Mouse (Mus musculus): Measurements from ENCODE around the gene Gm17662. TPM values are rescaled to one million over a fixed set of nuclear protein-coding genes. Genes with fewer than 3 reads are reported as not detected.

Gm17662 gene
- polyA plus RNA-seq, 1 experiment from 2014 or later: not detected

- no peak overlapping the region for H3K4me3 ChIP-seq (replicated peaks; ENCODE audit: low read depth, low read length)
- no peak for ATAC-seq (ENCODE audit: low FRiP score, low TSS enrichment)
- no peak overlapping the region for H3K9ac ChIP-seq (replicated peaks; ENCODE audit: low read length)
- H3K4me2 ChIP-seq (ENCODE audit: low read length): no peak overlapping the region
- H3K27me3 ChIP-seq (ENCODE audit: control insufficient read depth, insufficient read depth, low read length): no peaks in the 10 kb centered on the region
- no peak for DNase-seq
- no peaks in the 10 kb centered on the region for H3K9me3 ChIP-seq (ENCODE audit: control insufficient read depth, low read length)
- no peak overlapping the region for H3K27ac ChIP-seq (replicated peaks; ENCODE audit: low read depth, low read length)
- H3K36me3 ChIP-seq (ENCODE audit: control insufficient read depth, insufficient read depth, low read length): no peaks in the 10 kb centered on the region
- no peaks in the 10 kb centered on the region for H3K4me1 ChIP-seq (ENCODE audit: control insufficient read depth, insufficient read depth, low read length)
- WGBS: 81% methylated on average over 7 of the region's 7 CpGs
These were observed 32.6 kb upstream of the Gm17662 start for GRCm38 (mm10) chr4:104824381-104825077.

GRCm38 (mm10) chr4:104828939-104829338 lies 28.2 kb upstream of the Gm17662 start:
- Histone ChIP-seq H3K9ac (replicated peaks; ENCODE audit: low read length) (no peak overlapping the region), H3K4me3 (replicated peaks; ENCODE audit: low read depth, low read length) (no peak overlapping the region), H3K4me1 (ENCODE audit: control insufficient read depth, insufficient read depth, low read length) (no peaks in the 10 kb centered on the region), H3K27me3 (ENCODE audit: control insufficient read depth, insufficient read depth, low read length) (no peaks in the 10 kb centered on the region), H3K36me3 (ENCODE audit: control insufficient read depth, insufficient read depth, low read length) (no peaks in the 10 kb centered on the region), H3K27ac (replicated peaks; ENCODE audit: low read depth, low read length) (no peak overlapping the region), H3K9me3 (ENCODE audit: control insufficient read depth, low read length) (no peaks in the 10 kb centered on the region), H3K4me2 (ENCODE audit: low read length) (no peak overlapping the region)
- peak; percentile 41 for DNase-seq
- ATAC-seq (ENCODE audit: low FRiP score, low TSS enrichment): no peak
- 83% methylated on average over 5 of the region's 5 CpGs for WGBS

DNA sequence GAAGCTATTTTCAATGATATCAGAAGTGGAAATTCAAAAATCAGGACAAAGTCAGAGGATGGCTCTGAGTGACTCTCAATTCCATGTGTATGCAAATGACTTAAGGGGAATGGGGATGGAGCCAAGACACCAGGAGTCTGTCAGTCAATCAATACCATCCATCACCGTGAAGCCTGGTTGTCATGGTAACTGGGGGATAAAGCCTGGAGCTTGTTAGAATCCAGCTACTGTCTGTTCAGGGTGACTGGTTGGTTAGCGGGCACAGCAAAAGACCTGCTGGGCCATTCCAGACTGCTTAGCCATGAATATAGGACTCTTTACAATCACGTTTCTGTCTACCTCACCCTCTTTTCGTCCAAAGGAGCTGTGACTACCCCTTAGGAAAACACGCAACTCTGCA lies 22.0 kb upstream of the Gm17662 start:
- no peak; the same call in 1 of the 2 replicates for ATAC-seq (ENCODE audit: low FRiP score, low TSS enrichment)
- Histone ChIP-seq H3K4me2 (ENCODE audit: low read length) (peak overlapping the region; percentile 17; the same call in 1 of the 2 replicates), H3K36me3 (ENCODE audit: control insufficient read depth, insufficient read depth, low read length) (no peaks in the 10 kb centered on the region), H3K27me3 (ENCODE audit: control insufficient read depth, insufficient read depth, low read length) (no peaks in the 10 kb centered on the region), H3K9ac (replicated peaks; ENCODE audit: low read length) (no peak overlapping the region), H3K9me3 (ENCODE audit: control insufficient read depth, low read length) (no peaks in the 10 kb centered on the region), H3K27ac (replicated peaks; ENCODE audit: low read depth, low read length) (peak overlapping the region; percentile 73), H3K4me3 (replicated peaks; ENCODE audit: low read depth, low read length) (no peak overlapping the region), H3K4me1 (ENCODE audit: control insufficient read depth, insufficient read depth, low read length) (peaks cover 20% of the 10 kb centered on the region)
- whole genome bisulfite sequencing: 5% methylated on average over 5 of the region's 5 CpGs
- DNase-seq: peak; percentile 86

DNA sequence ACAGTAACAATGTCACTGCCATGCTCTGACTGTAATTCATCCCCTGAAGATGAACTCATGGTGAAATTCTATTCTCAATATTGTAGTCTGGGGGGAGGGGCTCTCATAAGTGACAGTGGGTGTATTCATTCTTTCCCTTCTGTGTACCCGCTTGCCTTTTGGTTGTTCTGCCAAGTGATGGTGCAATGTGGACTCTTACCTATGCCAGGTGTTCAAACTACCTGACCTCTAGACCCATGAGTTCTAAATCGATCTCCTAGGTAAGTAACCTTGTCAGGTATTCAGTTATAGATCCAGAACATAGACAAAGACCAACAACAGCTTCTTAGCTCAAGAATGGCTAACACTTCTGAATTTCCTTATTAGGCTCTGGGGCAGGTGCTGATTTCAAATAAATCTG lies 18.8 kb upstream of the Gm17662 start:
- H3K9me3 ChIP-seq (ENCODE audit: control insufficient read depth, low read length): no peaks in the 10 kb centered on the region
- no peak overlapping the region for H3K9ac ChIP-seq (replicated peaks; ENCODE audit: low read length)
- DNase-seq: no peak
- H3K4me1 ChIP-seq (ENCODE audit: control insufficient read depth, insufficient read depth, low read length): peaks cover 20% of the 10 kb centered on the region
- H3K27ac ChIP-seq (replicated peaks; ENCODE audit: low read depth, low read length): no peak overlapping the region
- no peaks in the 10 kb centered on the region for H3K36me3 ChIP-seq (ENCODE audit: control insufficient read depth, insufficient read depth, low read length)
- H3K4me3 ChIP-seq (replicated peaks; ENCODE audit: low read depth, low read length): no peak overlapping the region
- ATAC-seq (ENCODE audit: low FRiP score, low TSS enrichment): no peak
- no peak overlapping the region for H3K4me2 ChIP-seq (ENCODE audit: low read length)
- 92% methylated on average over 2 of the region's 2 CpGs for WGBS
- no peaks in the 10 kb centered on the region for H3K27me3 ChIP-seq (ENCODE audit: control insufficient read depth, insufficient read depth, low read length)

DNA sequence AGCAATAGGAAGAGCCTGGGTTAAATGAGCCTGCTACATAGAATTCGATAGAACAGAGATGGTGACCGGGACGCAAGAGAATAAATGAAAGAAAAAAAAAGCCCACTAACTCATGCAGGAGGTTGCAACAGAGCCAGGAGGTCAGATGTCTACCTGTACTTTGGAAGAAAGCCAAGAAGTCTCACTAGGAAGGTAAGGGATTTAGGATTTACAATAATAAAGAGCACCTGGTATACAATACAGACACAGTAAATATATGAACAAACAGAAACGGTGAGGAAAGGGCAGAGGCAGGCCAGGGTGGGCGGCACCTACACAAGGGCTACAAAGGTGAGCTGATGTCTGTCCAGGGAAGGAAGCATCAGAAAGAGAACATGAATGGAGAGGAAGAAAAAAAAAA lies 14.9 kb upstream of the Gm17662 start:
- no peaks in the 10 kb centered on the region for H3K9me3 ChIP-seq (ENCODE audit: control insufficient read depth, low read length)
- no peak overlapping the region for H3K4me3 ChIP-seq (replicated peaks; ENCODE audit: low read depth, low read length)
- 88% methylated on average over 5 of the region's 5 CpGs for WGBS
- no peak overlapping the region for H3K9ac ChIP-seq (replicated peaks; ENCODE audit: low read length)
- no peak for DNase-seq
- H3K36me3 ChIP-seq (ENCODE audit: control insufficient read depth, insufficient read depth, low read length): no peaks in the 10 kb centered on the region
- no peak for ATAC-seq (ENCODE audit: low FRiP score, low TSS enrichment)
- H3K27me3 ChIP-seq (ENCODE audit: control insufficient read depth, insufficient read depth, low read length): no peaks in the 10 kb centered on the region
- no peak overlapping the region for H3K27ac ChIP-seq (replicated peaks; ENCODE audit: low read depth, low read length)
- H3K4me1 ChIP-seq (ENCODE audit: control insufficient read depth, insufficient read depth, low read length): no peaks in the 10 kb centered on the region
- no peak overlapping the region for H3K4me2 ChIP-seq (ENCODE audit: low read length)

DNA sequence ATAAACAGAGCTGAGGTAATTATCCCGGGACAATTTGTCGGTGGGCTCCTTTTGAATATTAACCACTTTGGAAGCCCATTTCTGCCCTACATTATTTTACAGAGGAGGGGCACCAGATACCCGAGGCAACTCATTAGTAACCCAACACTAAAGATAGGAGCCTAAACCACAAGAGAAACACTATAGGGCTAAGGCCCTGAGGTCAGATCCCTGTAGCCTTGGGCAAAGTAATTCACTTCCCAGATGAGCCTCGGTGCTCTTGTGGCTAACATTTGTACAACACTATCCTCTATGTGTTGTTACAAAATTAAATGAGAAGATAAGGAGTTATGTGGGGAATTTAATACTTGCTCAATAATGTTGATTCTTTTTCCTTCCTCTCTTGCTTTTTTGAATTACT lies 13.6 kb upstream of the Gm17662 start:
- DNase-seq: peak; percentile 55
- Histone ChIP-seq H3K4me2 (ENCODE audit: low read length) (no peak overlapping the region), H3K27ac (replicated peaks; ENCODE audit: low read depth, low read length) (no peak overlapping the region), H3K9ac (replicated peaks; ENCODE audit: low read length) (no peak overlapping the region), H3K4me3 (replicated peaks; ENCODE audit: low read depth, low read length) (no peak overlapping the region), H3K9me3 (ENCODE audit: control insufficient read depth, low read length) (no peaks in the 10 kb centered on the region), H3K36me3 (ENCODE audit: control insufficient read depth, insufficient read depth, low read length) (no peaks in the 10 kb centered on the region), H3K27me3 (ENCODE audit: control insufficient read depth, insufficient read depth, low read length) (no peaks in the 10 kb centered on the region), H3K4me1 (ENCODE audit: control insufficient read depth, insufficient read depth, low read length) (no peaks in the 10 kb centered on the region)
- no peak for ATAC-seq (ENCODE audit: low FRiP score, low TSS enrichment)
- WGBS: 45% methylated on average over 4 of the region's 4 CpGs

- Histone ChIP-seq H3K4me3 (replicated peaks; ENCODE audit: low read depth, low read length) (no peak overlapping the region), H3K9me3 (ENCODE audit: control insufficient read depth, low read length) (no peaks in the 10 kb centered on the region), H3K27ac (replicated peaks; ENCODE audit: low read depth, low read length) (no peak overlapping the region), H3K36me3 (ENCODE audit: control insufficient read depth, insufficient read depth, low read length) (no peaks in the 10 kb centered on the region), H3K27me3 (ENCODE audit: control insufficient read depth, insufficient read depth, low read length) (no peaks in the 10 kb centered on the region), H3K4me2 (ENCODE audit: low read length) (no peak overlapping the region), H3K9ac (replicated peaks; ENCODE audit: low read length) (no peak overlapping the region), H3K4me1 (ENCODE audit: control insufficient read depth, insufficient read depth, low read length) (no peaks in the 10 kb centered on the region)
- DNase-seq (no peak), ATAC-seq (ENCODE audit: low FRiP score, low TSS enrichment) (no peak)
- WGBS: 89% methylated on average over 2 of the region's 2 CpGs
These were observed 1.9 kb upstream of the Gm17662 start for GRCm38 (mm10) chr4:104855216-104855615.

- no peaks in the 10 kb centered on the region for H3K9me3 ChIP-seq (ENCODE audit: control insufficient read depth, low read length)
- ATAC-seq (ENCODE audit: low FRiP score, low TSS enrichment) (no peak), DNase-seq (no peak)
- no peak overlapping the region for H3K9ac ChIP-seq (replicated peaks; ENCODE audit: low read length)
- H3K27me3 ChIP-seq (ENCODE audit: control insufficient read depth, insufficient read depth, low read length): no peaks in the 10 kb centered on the region
- H3K4me3 ChIP-seq (replicated peaks; ENCODE audit: low read depth, low read length): no peak overlapping the region
- no peak overlapping the region for H3K4me2 ChIP-seq (ENCODE audit: low read length)
- WGBS: 73% methylated on average over 4 of the region's 4 CpGs
- H3K36me3 ChIP-seq (ENCODE audit: control insufficient read depth, insufficient read depth, low read length): no peaks in the 10 kb centered on the region
- H3K4me1 ChIP-seq (ENCODE audit: control insufficient read depth, insufficient read depth, low read length): no peaks in the 10 kb centered on the region
- no peak overlapping the region for H3K27ac ChIP-seq (replicated peaks; ENCODE audit: low read depth, low read length)
These were observed 694 bp downstream of the Gm17662 start for GRCm38 (mm10) chr4:104857823-104858222.

- H3K36me3 ChIP-seq (ENCODE audit: control insufficient read depth, insufficient read depth, low read length): no peaks in the 10 kb centered on the region
- 83% methylated on average over 8 of the region's 8 CpGs for WGBS
- H3K4me2 ChIP-seq (ENCODE audit: low read length): no peak overlapping the region
- H3K27ac ChIP-seq (replicated peaks; ENCODE audit: low read depth, low read length): no peak overlapping the region
- H3K4me1 ChIP-seq (ENCODE audit: control insufficient read depth, insufficient read depth, low read length): 0 out of 2 replicates have a peak, but pooled peaks cover 5% of the 10 kb centered on the region
- H3K27me3 ChIP-seq (ENCODE audit: control insufficient read depth, insufficient read depth, low read length): no peaks in the 10 kb centered on the region
- no peak overlapping the region for H3K9ac ChIP-seq (replicated peaks; ENCODE audit: low read length)
- DNase-seq (no peak), ATAC-seq (ENCODE audit: low FRiP score, low TSS enrichment) (no peak)
- no peaks in the 10 kb centered on the region for H3K9me3 ChIP-seq (ENCODE audit: control insufficient read depth, low read length)
- no peak overlapping the region for H3K4me3 ChIP-seq (replicated peaks; ENCODE audit: low read depth, low read length)
These were observed 4.1 kb downstream of the Gm17662 start for GRCm38 (mm10) chr4:104861241-104861640.
